ENCODE assay signal across 14 mouse cellular contexts in genomic region chr3:122492872-122493615, GRCm38 (mm10).
DNase-seq lines count a peak whose midpoint lies in the region; ATAC-seq and TF ChIP-seq lines count a peak whose summit lies in the region.
"Had no signal": no experiment of that assay in that cellular context is flagged by ENCODE, and none has a peak within 500 bp of the region (broad histone marks: within the 10 kb centered on the region; RNA-seq: fewer than 3 reads in every experiment).

No protein-coding gene starts in this region.

- H3K4me1 ChIP-seq in limb, embryonic 12.5 days (replicated peaks): peaks cover 46% of the 10 kb centered on the region
- peaks cover 42% of the 10 kb centered on the region for H3K4me1 ChIP-seq in limb, embryonic 10.5 days
- H3K4me1 ChIP-seq in embryonic facial prominence, embryonic 15.5 days: peaks cover 15% of the 10 kb centered on the region; the same call in 1 of the 2 replicates
- no peaks in the 10 kb centered on the region for H3K4me1 ChIP-seq in forebrain, postnatal 0 days (ENCODE audit: insufficient read depth)
- peaks cover 18% of the 10 kb centered on the region for H3K4me1 ChIP-seq in neural tube, embryonic 15.5 days

- H3K4me2 ChIP-seq in limb, embryonic 12.5 days: peak overlapping the region; percentile 29
- H3K4me2 ChIP-seq in embryonic facial prominence, embryonic 15.5 days (replicated peaks): peak overlapping the region; percentile 34
- peak overlapping the region; percentile 45 for H3K4me2 ChIP-seq in forebrain, postnatal 0 days (ENCODE audit: low read depth)
- H3K4me2 ChIP-seq in neural tube, embryonic 15.5 days: peak overlapping the region; percentile 34
- H3K4me2 ChIP-seq: heart, embryonic 15.5 days had no signal

- no peak for TF ChIP-seq CTCF in forebrain, postnatal 0 days (IDR thresholded peaks at IDR 0.05; ENCODE audit: low read depth)

- no peak for ATAC-seq in limb, embryonic 12.5 days (ENCODE audit: insufficient number of reproducible peaks, insufficient read depth, low FRiP score, low TSS enrichment, low read depth)
- ATAC-seq in embryonic facial prominence, embryonic 15.5 days (ENCODE audit: insufficient number of reproducible peaks, low FRiP score, low TSS enrichment, low read depth): no peak
- ATAC-seq in forebrain, postnatal 0 days: peak; percentile 40; the same call in 1 of the 2 replicates
- no peak for ATAC-seq in neural tube, embryonic 15.5 days (ENCODE audit: low FRiP score)
- no peak for ATAC-seq in megakaryocyte, adult 5-6 weeks (ENCODE audit: poor library complexity, severe bottlenecking)
- ATAC-seq: intestine, embryonic 16.5 days had no signal

- H3K27ac ChIP-seq in limb, embryonic 12.5 days: no peak overlapping the region
- no peak overlapping the region for H3K27ac ChIP-seq in limb, embryonic 10.5 days
- no peak overlapping the region for H3K27ac ChIP-seq in embryonic facial prominence, embryonic 15.5 days (replicated peaks)
- H3K27ac ChIP-seq in forebrain, postnatal 0 days (ENCODE audit: low read depth, low read length): peak overlapping the region; percentile 30; the same call in 1 of the 2 replicates
- no peak overlapping the region for H3K27ac ChIP-seq in neural tube, embryonic 15.5 days (replicated peaks)
- H3K27ac ChIP-seq: heart, embryonic 15.5 days had no signal

- H3K27me3 ChIP-seq in limb, embryonic 12.5 days: 0 out of 2 replicates have a peak, but pooled peaks cover 5% of the 10 kb centered on the region
- H3K27me3 ChIP-seq in limb, embryonic 10.5 days (ENCODE audit: low read depth, poor library complexity, severe bottlenecking): no peaks in the 10 kb centered on the region
- H3K27me3 ChIP-seq in embryonic facial prominence, embryonic 15.5 days: no peaks in the 10 kb centered on the region
- no peaks in the 10 kb centered on the region for H3K27me3 ChIP-seq in forebrain, postnatal 0 days (ENCODE audit: insufficient read depth, low read length)
- no peaks in the 10 kb centered on the region for H3K27me3 ChIP-seq in neural tube, embryonic 15.5 days (replicated peaks)

- 42% methylated on average over 21 of the region's 21 CpGs for WGBS in limb, embryonic 12.5 days
- WGBS in limb, embryonic 10.5 days: 64% methylated on average over 21 of the region's 21 CpGs
- WGBS in embryonic facial prominence, embryonic 15.5 days: 45% methylated on average over 21 of the region's 21 CpGs
- WGBS in forebrain, postnatal 0 days: 15% methylated on average over 21 of the region's 21 CpGs
- WGBS in neural tube, embryonic 15.5 days: 52% methylated on average over 21 of the region's 21 CpGs

- no peak overlapping the region for H3K9ac ChIP-seq in limb, embryonic 12.5 days (replicated peaks)
- no peak overlapping the region for H3K9ac ChIP-seq in embryonic facial prominence, embryonic 15.5 days
- H3K9ac ChIP-seq in forebrain, postnatal 0 days: no peak overlapping the region
- no peak overlapping the region for H3K9ac ChIP-seq in neural tube, embryonic 15.5 days (replicated peaks)
- H3K9ac ChIP-seq: heart, embryonic 15.5 days had no signal

- no peaks in the 10 kb centered on the region for H3K36me3 ChIP-seq in limb, embryonic 12.5 days
- no peaks in the 10 kb centered on the region for H3K36me3 ChIP-seq in limb, embryonic 10.5 days
- H3K36me3 ChIP-seq in embryonic facial prominence, embryonic 15.5 days: no peaks in the 10 kb centered on the region
- no peaks in the 10 kb centered on the region for H3K36me3 ChIP-seq in forebrain, postnatal 0 days (ENCODE audit: insufficient read depth)
- H3K36me3 ChIP-seq in neural tube, embryonic 15.5 days: no peaks in the 10 kb centered on the region
- H3K36me3 ChIP-seq: heart, embryonic 15.5 days had no signal

- H3K4me3 ChIP-seq in limb, embryonic 12.5 days (replicated peaks): no peak overlapping the region
- no peak overlapping the region for H3K4me3 ChIP-seq in limb, embryonic 10.5 days
- H3K4me3 ChIP-seq in embryonic facial prominence, embryonic 15.5 days (replicated peaks): 0 out of 2 replicates have a peak overlapping the region, but pooled peaks have one; percentile 6
- peak overlapping the region; percentile 26 for H3K4me3 ChIP-seq in forebrain, postnatal 0 days (ENCODE audit: low read depth, low read length)
- H3K4me3 ChIP-seq in neural tube, embryonic 15.5 days (replicated peaks): 0 out of 2 replicates have a peak overlapping the region, but pooled peaks have one; percentile 2
- H3K4me3 ChIP-seq: heart, embryonic 15.5 days had no signal

- H3K9me3 ChIP-seq in limb, embryonic 12.5 days: no peaks in the 10 kb centered on the region
- H3K9me3 ChIP-seq in limb, embryonic 10.5 days (replicated peaks): no peaks in the 10 kb centered on the region
- H3K9me3 ChIP-seq in embryonic facial prominence, embryonic 15.5 days (replicated peaks): no peaks in the 10 kb centered on the region
- H3K9me3 ChIP-seq in forebrain, postnatal 0 days (ENCODE audit: low read length): no peaks in the 10 kb centered on the region
- no peaks in the 10 kb centered on the region for H3K9me3 ChIP-seq in neural tube, embryonic 15.5 days (replicated peaks)
- H3K9me3 ChIP-seq: heart, embryonic 15.5 days had no signal

- no peak for DNase-seq in limb, embryonic 10.5 days (ENCODE audit: low spot score)
- DNase-seq in forebrain, postnatal 0 days: peak; percentile 58
- DNase-seq in cerebellum, adult 11-12 months: no peak
- DNase-seq: adrenal gland, postnatal 10 days; kidney, postnatal 25 days; lung, postnatal 10 days; right cerebral cortex, postnatal 4 days; thymus, postnatal 4 days had no signal

Comparison
In these comparisons a context has a peak if more than half of its experiments do, and no peak if none do; other contexts are left out.
1. H3K4me3 ChIP-seq: peak in embryonic facial prominence, embryonic 15.5 days (single experiment), forebrain, postnatal 0 days (single experiment) and neural tube, embryonic 15.5 days (single experiment); none in limb, embryonic 12.5 days (single experiment) and limb, embryonic 10.5 days (single experiment).
2. Peak in every context shown above with its lines, with median percentiles within 50 percentile points of each other: H3K4me2 ChIP-seq.